Mouse (Mus musculus): Measurements from ENCODE around the gene Cdc42ep1. TPM values are rescaled to one million over a fixed set of nuclear protein-coding genes. Genes with fewer than 3 reads are reported as not detected.
"Not testable (repeated sequence)": the region's sequence is repeated elsewhere in the genome, so short reads cannot be mapped to it uniquely, and the experiment has no call there.

Gene Cdc42ep1
- total and polyA plus RNA-seq, 2 experiments from 2014 or later: 18.1 to 20.6 TPM

DNA sequence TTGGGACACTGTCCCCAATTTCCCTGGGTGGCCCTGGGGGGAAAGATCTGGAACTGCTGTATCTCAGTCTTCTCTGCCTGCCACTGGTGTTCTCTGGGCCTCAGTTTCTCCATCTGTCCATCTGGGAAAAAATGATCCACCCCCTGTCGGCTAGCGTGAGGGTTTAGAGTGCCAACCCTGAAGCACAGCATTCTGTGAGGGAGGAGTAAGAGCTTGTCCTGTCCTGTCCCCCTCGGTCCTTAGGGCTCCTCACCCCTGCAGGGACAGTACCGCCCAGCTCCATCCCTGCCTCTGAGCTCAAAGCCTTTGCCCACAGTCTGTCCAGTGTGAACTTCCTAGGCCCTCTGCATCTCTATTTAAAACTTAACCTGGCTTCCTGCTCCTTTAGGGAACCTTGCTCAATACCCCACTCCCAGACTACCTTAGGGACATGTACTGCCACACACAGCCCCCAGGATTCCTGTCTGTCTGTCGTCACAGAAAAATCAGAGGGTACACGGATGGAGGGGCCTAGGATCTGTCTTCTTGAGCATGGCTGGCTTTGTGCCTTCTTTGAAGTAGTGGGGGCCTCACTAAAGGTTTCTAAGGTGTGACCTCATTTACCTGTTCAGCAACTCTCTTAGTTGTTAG is 1.1 kb upstream of the Cdc42ep1 start:
- Histone ChIP-seq H3K9me3 (ENCODE audit: low read length) (no peaks in the 10 kb centered on the region), H3K36me3 (ENCODE audit: insufficient read depth, low read length) (no peaks in the 10 kb centered on the region), H3K27ac (no peak overlapping the region), H3K4me3 (ENCODE audit: low read length) (no peak overlapping the region), H3K9ac (replicated peaks; ENCODE audit: low read length) (no peak overlapping the region), H3K4me1 (ENCODE audit: insufficient read depth, low read length) (peaks cover 14% of the 10 kb centered on the region), H3K4me2 (ENCODE audit: low read depth, low read length) (no peak overlapping the region), H3K27me3 (ENCODE audit: insufficient read depth, low read length) (peaks cover 7% of the 10 kb centered on the region; the same call in 1 of the 2 replicates)
- WGBS: 59% methylated on average over 6 of the region's 6 CpGs
- ATAC-seq (no peak), DNase-seq (ENCODE audit: low spot score) (no peak)
- no peak for TF ChIP-seq CTCF (IDR thresholded peaks at IDR 0.05; ENCODE audit: low read depth)

DNA sequence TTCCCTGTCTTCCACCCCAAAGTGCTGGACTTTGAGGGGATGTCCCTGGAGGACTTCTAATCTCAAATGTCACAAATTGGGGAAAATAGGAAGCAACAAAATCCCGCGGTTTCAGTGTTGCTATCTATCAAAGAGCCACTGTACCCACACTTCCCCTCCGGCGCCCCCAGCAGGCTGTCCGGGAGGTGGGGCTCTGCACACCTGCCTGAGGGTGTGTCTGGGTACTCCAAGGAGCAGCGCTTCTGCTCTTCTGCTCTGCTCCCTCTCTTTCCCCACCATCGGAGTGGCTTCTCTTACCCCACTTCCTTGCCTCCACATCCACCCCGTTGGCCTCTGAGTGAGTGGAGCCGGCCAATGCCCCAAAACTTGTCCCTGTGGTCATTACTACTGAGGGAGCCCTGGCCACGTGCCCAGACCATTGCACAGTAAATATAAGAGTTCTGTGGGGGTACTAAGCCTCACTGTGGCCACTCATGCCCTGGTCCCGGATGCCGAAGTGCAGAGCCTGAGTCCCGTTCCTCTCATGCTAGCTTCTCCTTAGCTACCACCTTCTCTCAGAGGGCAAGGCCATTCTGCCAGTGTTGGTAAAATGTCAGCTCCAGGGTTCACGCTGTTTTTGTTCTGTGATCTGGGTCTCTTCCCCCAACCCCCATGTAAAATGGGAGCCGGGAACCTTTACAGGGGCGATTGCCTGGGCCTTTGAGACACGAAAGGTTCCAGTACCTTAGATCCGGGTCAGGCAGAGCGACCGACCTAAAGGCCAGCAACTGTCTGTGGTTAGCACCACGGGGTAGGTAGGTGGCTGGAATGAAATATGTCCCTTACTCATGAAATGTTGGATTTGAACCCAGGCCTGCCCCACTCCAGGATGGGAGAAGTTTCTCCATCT is 1.4 kb downstream of the Cdc42ep1 start:
- peak overlapping the region; percentile 68; the same call in 1 of the 2 replicates for H3K9ac ChIP-seq (replicated peaks; ENCODE audit: low read length)
- no peak for TF ChIP-seq CTCF (IDR thresholded peaks at IDR 0.05; ENCODE audit: low read depth)
- H3K4me3 ChIP-seq (ENCODE audit: low read length): peak overlapping the region; percentile 47
- peak overlapping the region; percentile 66 for H3K4me2 ChIP-seq (ENCODE audit: low read depth, low read length)
- no peaks in the 10 kb centered on the region for H3K36me3 ChIP-seq (ENCODE audit: insufficient read depth, low read length)
- 37% methylated on average over 21 of the region's 21 CpGs for WGBS
- H3K9me3 ChIP-seq (ENCODE audit: low read length): no peaks in the 10 kb centered on the region
- DNase-seq (ENCODE audit: low spot score): peak; percentile 46
- peaks cover 14% of the 10 kb centered on the region for H3K4me1 ChIP-seq (ENCODE audit: insufficient read depth, low read length)
- H3K27ac ChIP-seq: peak overlapping the region; percentile 86; the same call in 1 of the 2 replicates
- ATAC-seq: no peak
- H3K27me3 ChIP-seq (ENCODE audit: insufficient read depth, low read length): peaks cover 7% of the 10 kb centered on the region; the same call in 1 of the 2 replicates

DNA sequence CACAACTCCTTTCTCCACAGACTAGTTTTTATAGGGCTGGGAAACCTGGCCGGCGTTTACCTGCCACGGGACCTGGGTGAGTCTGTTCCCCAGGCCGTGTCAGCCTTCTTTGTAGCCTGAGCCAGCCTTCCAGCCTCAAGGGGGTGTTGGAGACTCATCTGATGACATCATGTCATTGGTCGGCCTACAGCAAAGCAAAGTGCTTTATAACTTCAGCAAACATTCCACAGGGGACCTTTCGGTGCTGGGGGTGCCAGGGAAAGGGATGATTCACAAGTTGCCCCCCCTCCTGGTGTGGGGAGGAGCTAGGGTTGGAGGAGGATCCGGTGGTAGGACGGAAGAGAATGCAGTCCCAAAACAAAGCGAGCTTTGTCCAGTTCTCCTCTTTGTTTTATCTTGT is 2.4 kb downstream of the Cdc42ep1 start:
- Histone ChIP-seq H3K36me3 (ENCODE audit: insufficient read depth, low read length) (no peaks in the 10 kb centered on the region), H3K9ac (replicated peaks; ENCODE audit: low read length) (0 out of 2 replicates have a peak overlapping the region, but pooled peaks have one; percentile 5), H3K4me1 (ENCODE audit: insufficient read depth, low read length) (peaks cover 8% of the 10 kb centered on the region; the same call in 1 of the 2 replicates), H3K27me3 (ENCODE audit: insufficient read depth, low read length) (peaks cover 7% of the 10 kb centered on the region; the same call in 1 of the 2 replicates), H3K4me3 (ENCODE audit: low read length) (no peak overlapping the region), H3K27ac (peak overlapping the region; percentile 27; the same call in 1 of the 2 replicates), H3K9me3 (ENCODE audit: low read length) (no peaks in the 10 kb centered on the region), H3K4me2 (ENCODE audit: low read depth, low read length) (peak overlapping the region; percentile 66; the same call in 1 of the 2 replicates)
- ATAC-seq (peak; percentile 8; the same call in 1 of the 2 replicates), DNase-seq (ENCODE audit: low spot score) (no peak)
- WGBS: 33% methylated on average over 9 of the region's 9 CpGs
- no peak for TF ChIP-seq CTCF (IDR thresholded peaks at IDR 0.05; ENCODE audit: low read depth)

DNA sequence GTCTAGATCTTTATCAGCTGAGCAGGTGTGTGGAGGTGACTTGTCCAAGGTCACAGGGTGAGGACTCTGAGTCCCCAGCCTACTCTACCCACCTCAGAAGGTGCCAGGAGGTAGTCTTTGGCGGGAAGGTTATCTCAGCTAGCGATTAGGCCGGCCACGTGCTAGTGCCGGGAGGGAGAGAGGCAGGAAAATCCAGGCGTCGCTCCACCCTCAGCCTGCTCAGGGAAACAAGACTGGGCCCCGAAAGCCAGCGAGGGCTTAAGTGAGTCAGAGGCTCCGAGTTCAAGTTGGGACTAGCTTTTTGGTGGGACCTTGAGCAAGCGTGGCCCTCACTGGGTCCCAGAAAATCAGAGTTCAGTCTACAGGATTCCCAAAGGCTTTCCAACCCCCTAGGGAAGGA is 2.9 kb downstream of the Cdc42ep1 start:
- peak overlapping the region; percentile 66 for H3K4me2 ChIP-seq (ENCODE audit: low read depth, low read length)
- 58% methylated on average over 11 of the region's 11 CpGs for WGBS

GRCm38 (mm10) chr15:78845867-78846266 is 3.4 kb downstream of the Cdc42ep1 start:
- DNase-seq (ENCODE audit: low spot score) (no peak), ATAC-seq (no peak)
- Histone ChIP-seq H3K27ac (0 out of 2 replicates have a peak overlapping the region, but pooled peaks have one; percentile 17), H3K9ac (replicated peaks; ENCODE audit: low read length) (no peak overlapping the region), H3K27me3 (ENCODE audit: insufficient read depth, low read length) (peaks cover 7% of the 10 kb centered on the region; the same call in 1 of the 2 replicates), H3K36me3 (ENCODE audit: insufficient read depth, low read length) (no peaks in the 10 kb centered on the region), H3K9me3 (ENCODE audit: low read length) (no peaks in the 10 kb centered on the region), H3K4me1 (ENCODE audit: insufficient read depth, low read length) (no peaks in the 10 kb centered on the region), H3K4me3 (ENCODE audit: low read length) (no peak overlapping the region), H3K4me2 (ENCODE audit: low read depth, low read length) (peak overlapping the region; percentile 66)
- TF ChIP-seq CTCF (IDR thresholded peaks at IDR 0.05; ENCODE audit: low read depth): no peak
- 66% methylated on average over 8 of the region's 8 CpGs for WGBS

More for the DNA sequence above, 2.9 kb downstream of the Cdc42ep1 start:
- DNase-seq (ENCODE audit: low spot score): no peak
- TF ChIP-seq CTCF (IDR thresholded peaks at IDR 0.05; ENCODE audit: low read depth): no peak
- Histone ChIP-seq H3K9ac (replicated peaks; ENCODE audit: low read length) (no peak overlapping the region), H3K36me3 (ENCODE audit: insufficient read depth, low read length) (no peaks in the 10 kb centered on the region), H3K4me1 (ENCODE audit: insufficient read depth, low read length) (0 out of 2 replicates have a peak, but pooled peaks cover 4% of the 10 kb centered on the region), H3K27me3 (ENCODE audit: insufficient read depth, low read length) (peaks cover 7% of the 10 kb centered on the region; the same call in 1 of the 2 replicates), H3K27ac (peak overlapping the region; percentile 17; the same call in 1 of the 2 replicates), H3K9me3 (ENCODE audit: low read length) (no peaks in the 10 kb centered on the region), H3K4me3 (ENCODE audit: low read length) (no peak overlapping the region)
- no peak for ATAC-seq

DNA sequence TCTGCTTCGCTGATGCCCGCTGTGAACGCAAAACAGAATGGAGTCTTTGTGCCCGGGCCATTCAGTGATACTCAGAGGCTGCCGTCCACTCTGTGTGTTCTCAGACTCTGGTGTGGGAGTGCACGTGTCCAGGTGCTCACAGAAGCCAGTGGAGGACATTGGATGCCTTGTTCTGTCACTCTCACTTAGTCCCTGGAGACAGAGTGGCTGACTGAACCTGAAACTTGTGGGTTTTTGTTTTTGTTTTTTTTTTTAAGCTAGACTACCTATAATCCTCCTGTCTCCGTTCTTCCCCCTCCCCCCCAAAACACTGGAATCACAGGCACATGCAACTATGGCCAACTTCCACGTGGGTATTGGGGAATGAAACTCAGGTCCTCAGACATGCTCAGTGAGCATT is 3.9 kb downstream of the Cdc42ep1 start:
- Histone ChIP-seq H3K4me1 (ENCODE audit: insufficient read depth, low read length) (no peaks in the 10 kb centered on the region), H3K4me2 (ENCODE audit: low read depth, low read length) (no peak overlapping the region), H3K4me3 (ENCODE audit: low read length) (no peak overlapping the region), H3K27ac (no peak overlapping the region), H3K9ac (replicated peaks; ENCODE audit: low read length) (no peak overlapping the region), H3K9me3 (ENCODE audit: low read length) (no peaks in the 10 kb centered on the region), H3K36me3 (ENCODE audit: insufficient read depth, low read length) (no peaks in the 10 kb centered on the region), H3K27me3 (ENCODE audit: insufficient read depth, low read length) (peaks cover 7% of the 10 kb centered on the region; the same call in 1 of the 2 replicates)
- DNase-seq (ENCODE audit: low spot score) (no peak), ATAC-seq (no peak)
- 58% methylated on average over 8 of the region's 8 CpGs for WGBS
- TF ChIP-seq CTCF (IDR thresholded peaks at IDR 0.05; ENCODE audit: low read depth): no peak

DNA sequence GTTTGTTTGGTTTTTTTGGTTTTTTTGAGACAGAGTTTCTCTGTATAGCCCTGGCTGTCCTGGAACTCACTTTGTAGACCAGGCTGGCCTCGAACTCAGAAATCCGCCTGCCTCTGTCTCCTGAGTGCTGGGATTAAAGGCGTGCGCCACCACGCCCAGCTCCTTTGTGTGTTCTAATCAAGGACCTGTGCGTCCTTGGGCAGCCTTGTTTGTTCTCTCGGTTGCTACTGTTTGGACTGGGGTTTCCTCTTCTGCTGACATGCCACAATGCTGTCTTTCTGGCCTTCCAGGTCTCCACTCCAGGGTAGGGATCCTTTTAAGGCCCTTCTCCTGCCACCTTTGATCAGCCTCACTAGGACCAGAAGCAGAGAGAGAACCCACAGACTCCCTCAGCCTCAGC is 4.4 kb downstream of the Cdc42ep1 start:
- H3K36me3 ChIP-seq (ENCODE audit: insufficient read depth, low read length); H3K27ac ChIP-seq; H3K4me3 ChIP-seq (ENCODE audit: low read length); ATAC-seq; H3K27me3 ChIP-seq (ENCODE audit: insufficient read depth, low read length); H3K4me1 ChIP-seq (ENCODE audit: insufficient read depth, low read length); DNase-seq (ENCODE audit: low spot score); H3K4me2 ChIP-seq (ENCODE audit: low read depth, low read length); H3K9ac ChIP-seq (replicated peaks; ENCODE audit: low read length); H3K9me3 ChIP-seq (ENCODE audit: low read length): not testable (repeated sequence)
- 75% methylated on average over 7 of the region's 7 CpGs for WGBS

Data from hindbrain, postnatal 0 days (tissue).